Mouse (Mus musculus) ES-E14 (cell line): ENCODE measurements around the gene Olfr894. TPM values are rescaled to one million over a fixed set of nuclear protein-coding genes. Genes with fewer than 3 reads are reported as not detected.

ENCODE experiments used
- DNase-seq: peaks from one replicate; pipeline ENCODE4 v3.0.0-alpha.2; 2013; ENCODE audit warnings: low read depth, low spot score
- H3K27ac ChIP-seq: 2 replicates; pipeline ENCODE4 v1.5.1; 2012; ENCODE audit warnings: low read depth, mild to moderate bottlenecking, low read length, moderate library complexity, mixed read lengths; ENCODE audit not compliant: poor library complexity, insufficient read depth, severe bottlenecking
- H3K36me3 ChIP-seq: 2 replicates; pipeline ENCODE4 v1.6.1; 2012; ENCODE audit warnings: mild to moderate bottlenecking, low read length, moderate library complexity, mixed read lengths; ENCODE audit not compliant: control insufficient read depth, poor library complexity, insufficient read depth, severe bottlenecking
- H3K4me1 ChIP-seq, 2 experiments: fragments of 150-350 bp in 1 of 2; sonication (generic) in 1 of 2; 2 replicates each; pipeline ENCODE4 v1.6.1; 2012; ENCODE audit warnings: low read length in 2 of 2, mild to moderate bottlenecking in 1 of 2, mixed read lengths in 1 of 2; ENCODE audit not compliant: control insufficient read depth in 2 of 2, insufficient read depth in 2 of 2, poor library complexity in 1 of 2
- H3K4me3 ChIP-seq, 2 experiments: fragments of 150-350 bp in 1 of 2; sonication (generic) in 1 of 2; 2 replicates each; pipeline ENCODE4 v1.5.1; 2012; ENCODE audit warnings: low read length in 2 of 2, low read depth in 1 of 2, mild to moderate bottlenecking in 1 of 2, mixed read lengths in 1 of 2; ENCODE audit not compliant: insufficient read depth in 1 of 2, poor library complexity in 1 of 2, severe bottlenecking in 1 of 2
- H3K9ac ChIP-seq: 2 replicates; pipeline ENCODE4 v1.6.1; 2012; ENCODE audit warnings: low read depth, mild to moderate bottlenecking, low read length, mixed read lengths; ENCODE audit not compliant: poor library complexity, insufficient read depth, severe bottlenecking
- H3K9me3 ChIP-seq: fragments of 150-350 bp; sonication (generic); 2 replicates; pipeline ENCODE4 v1.6.1; 2012; ENCODE audit warnings: low read depth, mild to moderate bottlenecking, low read length; ENCODE audit not compliant: control insufficient read depth, insufficient read depth
- CHD2 ChIP-seq: IDR thresholded peaks from 2 replicates; pipeline ENCODE4 v1.6.1; 2014; ENCODE audit warnings: mild to moderate bottlenecking, low read depth, low read length, inconsistent platforms
- HCFC1 ChIP-seq: IDR thresholded peaks from 2 replicates; pipeline ENCODE4 v1.6.1; 2012; ENCODE audit warnings: low read length, inconsistent platforms, borderline replicate concordance; ENCODE audit not compliant: insufficient read depth
- MAFK ChIP-seq: IDR thresholded peaks from 2 replicates; pipeline ENCODE4 v1.6.1; 2014; ENCODE audit warnings: mild to moderate bottlenecking, low read depth, low read length, inconsistent platforms; ENCODE audit not compliant: insufficient read depth
- ZC3H11A ChIP-seq: IDR thresholded peaks from 2 replicates; pipeline ENCODE4 v1.6.1; 2012; ENCODE audit warnings: low read depth, mild to moderate bottlenecking, inconsistent platforms, low read length, borderline replicate concordance
- ZNF384 ChIP-seq: IDR thresholded peaks from 2 replicates; pipeline ENCODE4 v1.6.1; 2012; ENCODE audit warnings: low read depth, low read length, inconsistent platforms
- in situ Hi-C, 2 experiments: fragments of 600-800 bp; cut with MboI; formaldehyde crosslinking; loops; one replicate each; pipeline ENCODE4 v1.15.1; 2025; ENCODE audit warnings: low sequenced_read_pairs in 2 of 2, inconsistent platforms in 1 of 2; ENCODE audit not compliant: unreplicated experiment in 2 of 2
- total RNA-seq: library from RNA; depleted of rRNA; stranded (reverse); fragments of 300-350 nt; gene quantifications from 2 replicates; pipeline ENCODE4 v1.2.3, GENCODE M21; 2012; rRNA removed

Gene Olfr894
- total RNA-seq, 1 experiment, result not detected

DNA sequence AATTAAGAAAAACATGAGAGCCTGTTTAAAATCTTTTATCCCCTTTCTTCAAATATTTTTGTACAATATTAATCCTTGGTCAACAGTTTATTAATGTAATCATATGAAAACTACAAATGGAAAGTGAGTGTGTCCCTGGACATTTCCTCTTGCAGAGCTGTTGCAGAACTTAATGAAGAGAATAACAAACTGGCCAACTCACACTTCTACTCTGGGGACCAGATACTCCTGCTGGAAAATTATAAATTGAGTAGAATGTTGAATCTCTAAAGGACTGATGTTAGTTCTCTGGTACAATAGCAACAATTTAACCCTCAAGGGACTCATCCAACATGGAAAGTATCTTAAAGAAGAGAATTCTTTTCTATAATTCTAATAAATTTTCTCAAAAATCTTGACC is 49.7 kb downstream of the Olfr894 start, which contains the start of gene Olfr895:
TSS of gene Olfr895 (plus strand) at position 301 of the 400 bp plus-strand sequence.
- no peak within 1 kb of the TSS for H3K9ac ChIP-seq
- no peaks in the 10 kb centered on the region for H3K36me3 ChIP-seq
- no peaks in the 10 kb centered on the region for H3K9me3 ChIP-seq
- no peak for DNase-seq
- H3K27ac ChIP-seq, result no peak within 1 kb of the TSS
- no peak within 1 kb of the TSS for H3K4me3 ChIP-seq
- in situ Hi-C loops, result no loop called here
- TF ChIP-seq HCFC1, result no peak
- no peak for TF ChIP-seq MAFK
- no peak for TF ChIP-seq ZC3H11A
- no peak for TF ChIP-seq CHD2
- TF ChIP-seq ZNF384, result no peak
- no peaks in the 10 kb centered on the region for H3K4me1 ChIP-seq

Other genes with a start within 250 kb of the Olfr894 start
- 1.0 TPM in 2 replicates for gene Olfr881, start 226.2 kb upstream of the Olfr894 start, total RNA-seq
- gene Olfr883, start 192.2 kb upstream of the Olfr894 start, total RNA-seq, result not detected in 2 replicates
- gene Olfr884, start 171.5 kb upstream of the Olfr894 start, total RNA-seq, result 0.05 TPM in 1 of 2 replicates, not detected in the other
- gene Olfr885, start 156.7 kb upstream of the Olfr894 start, total RNA-seq, result not detected in 2 replicates
- gene Olfr887, start 134.0 kb upstream of the Olfr894 start, total RNA-seq, result not detected in 2 replicates
- not detected in 2 replicates for gene Olfr888, start 109.9 kb upstream of the Olfr894 start, total RNA-seq
- 0.27 and 0.48 TPM in 2 replicates for gene Olfr889, start 102.9 kb upstream of the Olfr894 start, total RNA-seq
- not detected in 2 replicates for gene Olfr890, start 75.5 kb upstream of the Olfr894 start, total RNA-seq
- gene Olfr891, start 37.2 kb upstream of the Olfr894 start, total RNA-seq, result not detected in 2 replicates
- gene Olfr893, start 9.7 kb upstream of the Olfr894 start, total RNA-seq, result not detected in 2 replicates
- not detected in 2 replicates for gene Olfr143, start 34.7 kb downstream of the Olfr894 start, total RNA-seq
- not detected in 2 replicates for gene Olfr895, start 49.8 kb downstream of the Olfr894 start, total RNA-seq
- gene Olfr896-ps1, start 73.1 kb downstream of the Olfr894 start, total RNA-seq, result not detected in 2 replicates
- gene Olfr25, start 111.0 kb downstream of the Olfr894 start, total RNA-seq, result not detected in 2 replicates
- not detected in 2 replicates for gene Olfr898, start 130.4 kb downstream of the Olfr894 start, total RNA-seq
- gene Olfr250, start 148.8 kb downstream of the Olfr894 start, total RNA-seq, result not detected in 2 replicates
- gene Olfr251, start 159.0 kb downstream of the Olfr894 start, total RNA-seq, result not detected in 2 replicates
- 0.49 and 0.53 TPM in 2 replicates for gene Olfr147, start 183.6 kb downstream of the Olfr894 start, total RNA-seq
- gene Olfr901, start 211.4 kb downstream of the Olfr894 start, total RNA-seq, result 0.26 and 0.58 TPM in 2 replicates
- gene Olfr902, start 229.6 kb downstream of the Olfr894 start, total RNA-seq, result not detected in 2 replicates
- not detected in 2 replicates for gene Olfr904, start 245.1 kb downstream of the Olfr894 start, total RNA-seq